Mouse (Mus musculus) lung, adult 2 months (tissue): ENCODE measurements around the gene Ren1. TPM values are rescaled to one million over a fixed set of nuclear protein-coding genes. Genes with fewer than 3 reads are reported as not detected.

Source experiments
- DNase-seq: peaks from one replicate; pipeline ENCODE4 v3.0.0; 2022
- H3K4me1 ChIP-seq: fragments of 200-500 bp; 2 replicates; pipeline ENCODE4 v1.6.1; 2011; ENCODE audit warnings: low read length; ENCODE audit not compliant: control insufficient read depth, insufficient read depth
- H3K4me3 ChIP-seq: fragments of 200-500 bp; replicated peaks from 2 replicates; pipeline ENCODE3; 2011; ENCODE audit warnings: low read depth, mild to moderate bottlenecking, control low read depth, low read length; ENCODE audit errors: extremely low read depth
- CTCF ChIP-seq: fragments of 200-500 bp; IDR thresholded peaks from 2 replicates; pipeline ENCODE4 v1.5.1; 2011; ENCODE audit warnings: mild to moderate bottlenecking, low read length, control low read depth; ENCODE audit not compliant: insufficient read depth
- POLR2A ChIP-seq: fragments of 200-500 bp; IDR thresholded peaks from 2 replicates; pipeline ENCODE4 v1.6.1; 2011; ENCODE audit warnings: low read depth, mild to moderate bottlenecking, control low read depth, low read length, borderline replicate concordance; ENCODE audit errors: extremely low read depth
- WGBS: fragments of 180-500 bp; shearing (Covaris S2); methylation state at CpG from one replicate; pipeline ENCODE4 v1.1.7; 2018; 5-methylcytosine and 5-hydroxymethylcytosine counted together
- polyA plus RNA-seq: library from polyadenylated mRNA; depleted of rRNA; stranded (reverse); fragments of >200 nt; gene quantifications from 2 replicates; pipeline ENCODE4 v1.2.3, GENCODE M21; 2012

The Ren1 gene
- polyA plus RNA-seq, 1 experiment = 0.07 TPM

DNA sequence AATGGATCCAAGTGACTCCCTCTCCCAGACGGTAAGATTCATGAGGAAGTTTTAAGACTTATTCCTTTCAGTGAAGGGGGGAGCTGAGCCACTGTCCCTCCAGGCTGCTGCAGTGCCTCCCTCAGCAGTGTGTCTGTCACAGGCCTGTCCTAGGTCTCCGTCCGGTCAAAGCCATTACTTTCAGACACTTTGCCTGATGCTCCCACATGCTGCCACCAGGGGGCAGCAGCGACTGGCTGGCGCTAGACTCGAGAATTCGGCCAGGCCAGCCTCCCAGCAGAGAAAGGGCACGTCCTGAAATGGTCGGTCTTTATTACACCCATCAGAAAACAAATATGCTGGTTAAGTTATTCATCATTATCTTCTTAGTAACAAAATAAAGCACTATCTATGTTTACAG is 31.7 kb downstream of the Ren1 start:
- TF ChIP-seq POLR2A (no peak), CTCF (peak; percentile 84)
- Histone ChIP-seq H3K4me3 (no peak overlapping the region), H3K4me1 (peaks cover 14% of the 10 kb centered on the region)
- WGBS = 10% methylated on average over 9 of the region's 9 CpGs
- DNase-seq = no peak

GRCm38 (mm10) chr1:133382552-133383155 is 32.3 kb downstream of the Ren1 start:
- 58% methylated on average over 12 of the region's 12 CpGs for WGBS
- TF ChIP-seq POLR2A = no peak
- TF ChIP-seq CTCF = no peak
- H3K4me1 ChIP-seq = peaks cover 14% of the 10 kb centered on the region
- DNase-seq = no peak
- no peak overlapping the region for H3K4me3 ChIP-seq

DNA sequence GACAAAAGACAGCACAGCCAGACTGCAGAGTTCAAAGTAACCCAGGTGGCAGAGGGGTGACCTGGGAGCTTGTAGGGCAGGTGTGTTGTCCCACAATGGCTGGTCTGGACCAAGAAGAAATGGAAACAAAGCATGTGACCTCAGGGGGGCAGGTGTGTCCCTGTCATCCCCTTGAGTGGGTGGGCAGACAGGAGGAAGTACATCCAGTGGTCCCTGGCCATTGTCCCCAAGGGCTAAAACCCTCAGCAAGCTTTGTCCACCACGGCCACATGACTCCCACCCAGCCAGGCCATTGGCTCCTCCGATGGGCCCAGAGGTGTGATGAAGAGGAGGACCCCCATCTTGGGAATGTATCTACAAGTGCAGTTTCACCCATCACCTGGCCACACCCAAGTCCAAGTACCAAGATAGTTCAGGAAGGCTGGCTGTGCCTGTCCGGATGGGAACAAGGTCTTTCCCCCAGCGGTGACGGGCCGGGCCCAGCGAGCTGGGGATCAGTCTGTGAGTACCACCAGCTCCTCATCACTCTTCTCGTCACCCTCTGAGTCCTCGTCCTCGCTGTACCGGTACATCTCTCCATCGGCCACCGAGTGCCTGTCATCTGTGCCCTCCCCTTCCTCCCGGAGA is 33.0 kb downstream of the Ren1 start:
- Histone ChIP-seq H3K4me1 (peaks cover 14% of the 10 kb centered on the region), H3K4me3 (no peak overlapping the region)
- TF ChIP-seq POLR2A (no peak), CTCF (no peak)
- no peak for DNase-seq
- WGBS = 86% methylated on average over 14 of the region's 14 CpGs

DNA sequence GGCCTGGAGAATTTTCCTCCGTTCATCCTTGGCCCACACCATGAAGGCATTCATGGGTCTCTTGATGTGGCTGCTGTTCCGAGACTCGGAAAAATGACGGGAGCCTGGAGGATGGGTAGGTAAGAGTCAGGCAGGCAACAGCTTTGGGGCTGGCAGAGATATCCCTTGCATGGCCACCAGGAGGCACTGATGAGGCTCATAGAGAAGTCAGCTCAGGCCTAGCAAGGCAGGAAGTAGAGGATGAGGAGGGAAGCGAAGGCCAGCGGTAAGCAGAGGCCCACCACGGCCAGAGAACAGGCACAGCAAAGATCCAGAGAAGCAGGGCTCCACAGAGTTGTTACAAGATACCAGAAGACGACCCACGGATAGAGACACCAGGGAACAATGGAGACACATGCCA is 35.2 kb downstream of the Ren1 start:
- 32% methylated on average over 9 of the region's 9 CpGs for WGBS
- Histone ChIP-seq H3K4me3 (peak overlapping the region; percentile 6), H3K4me1 (peaks cover 9% of the 10 kb centered on the region)
- peak; percentile 79 for DNase-seq
- TF ChIP-seq POLR2A = no peak
- TF ChIP-seq CTCF = peak; percentile 97

DNA sequence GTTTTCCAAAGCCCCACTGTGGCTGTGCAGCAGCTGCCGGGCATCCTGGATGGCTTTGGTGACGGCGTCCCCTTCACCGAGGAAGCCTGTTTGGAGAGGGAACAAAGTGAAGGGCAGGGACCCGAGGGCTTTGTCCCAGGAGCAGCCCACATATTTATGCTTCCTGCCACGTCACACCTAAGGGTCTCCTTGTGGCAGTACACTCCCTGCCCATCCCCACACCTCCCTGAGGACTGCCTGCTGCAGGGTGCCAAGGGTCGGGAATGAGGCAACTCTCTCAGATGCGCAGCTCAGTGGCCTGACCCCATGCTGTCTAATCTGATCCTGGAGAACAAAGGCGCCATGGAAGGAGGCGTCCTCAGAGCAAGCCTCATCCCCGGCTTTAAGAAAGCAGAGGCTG is 35.9 kb downstream of the Ren1 start:
- Histone ChIP-seq H3K4me3 (no peak overlapping the region), H3K4me1 (peaks cover 9% of the 10 kb centered on the region)
- WGBS = 55% methylated on average over 11 of the region's 11 CpGs
- DNase-seq = no peak
- TF ChIP-seq POLR2A (no peak), CTCF (no peak)

GRCm38 (mm10) chr1:133387539-133388268 is 37.4 kb downstream of the Ren1 start:
- no peak for TF ChIP-seq CTCF
- no peak for TF ChIP-seq POLR2A
- WGBS = 69% methylated on average over 19 of the region's 19 CpGs
- no peak for DNase-seq
- peaks cover 7% of the 10 kb centered on the region for H3K4me1 ChIP-seq
- no peak overlapping the region for H3K4me3 ChIP-seq

- H3K4me3 ChIP-seq = no peak overlapping the region
- WGBS = 63% methylated on average over 4 of the region's 4 CpGs
- TF ChIP-seq POLR2A = no peak
- no peak for TF ChIP-seq CTCF
- H3K4me1 ChIP-seq = peaks cover 22% of the 10 kb centered on the region
- no peak for DNase-seq
Observed at GRCm38 (mm10) chr1:133394702-133395101, 44.4 kb downstream of the Ren1 start.

GRCm38 (mm10) chr1:133396693-133397092 is 46.4 kb downstream of the Ren1 start:
- WGBS = 79% methylated on average over 5 of the region's 5 CpGs
- no peak overlapping the region for H3K4me3 ChIP-seq
- H3K4me1 ChIP-seq = peaks cover 34% of the 10 kb centered on the region
- TF ChIP-seq POLR2A (no peak), CTCF (no peak)
- DNase-seq = no peak

- H3K4me3 ChIP-seq = no peak overlapping the region
- no peak for TF ChIP-seq POLR2A
- no peak for DNase-seq
- H3K4me1 ChIP-seq = peaks cover 34% of the 10 kb centered on the region
- WGBS = 63% methylated on average over 5 of the region's 5 CpGs
Observed at GRCm38 (mm10) chr1:133397094-133397482, 46.8 kb downstream of the Ren1 start.
